Mouse (Mus musculus): ENCODE results near the gene Apol9a. TPM values are rescaled to one million over a fixed set of nuclear protein-coding genes. Genes with fewer than 3 reads are reported as not detected.

Gene Apol9a
- polyA plus RNA-seq, 1 experiment from 2014 or later: not detected

DNA sequence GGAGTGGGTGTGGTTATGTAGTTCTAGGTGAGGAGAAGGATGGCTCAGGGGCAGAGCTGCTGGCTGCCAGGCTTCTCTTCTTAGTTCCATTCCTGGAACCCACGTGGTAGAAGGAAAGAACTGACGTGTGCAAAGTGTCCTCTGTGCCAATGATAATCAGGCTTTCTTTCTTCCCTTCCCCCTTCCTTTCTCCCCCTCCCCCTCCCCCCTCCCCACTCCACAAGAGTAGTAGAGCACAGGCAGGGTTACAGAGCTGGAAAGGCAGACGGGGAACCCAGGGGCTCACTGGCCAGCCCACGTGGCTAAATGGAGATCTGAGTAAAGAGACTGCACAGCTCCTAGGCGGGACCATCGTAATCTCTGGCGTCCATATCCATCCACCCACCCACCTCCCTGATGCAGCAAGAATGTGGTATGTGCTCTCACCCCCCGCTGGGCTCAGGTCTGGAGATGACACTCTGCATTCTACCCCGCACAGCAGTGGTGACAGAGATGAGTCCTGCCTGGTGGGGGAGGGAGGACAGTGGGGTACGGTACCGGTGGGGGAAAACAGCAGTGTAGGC lies 54.6 kb downstream of the Apol9a start:
- 0 out of 2 replicates have a peak overlapping the region, but pooled peaks have one; percentile 3 for H3K9ac ChIP-seq
- peaks cover 60% of the 10 kb centered on the region for H3K4me1 ChIP-seq
- peak; percentile 38 for ATAC-seq (ENCODE audit: low FRiP score)
- no peaks in the 10 kb centered on the region for H3K27me3 ChIP-seq
- H3K4me2 ChIP-seq (replicated peaks): peak overlapping the region; percentile 29
- peak overlapping the region; percentile 24 for H3K27ac ChIP-seq
- H3K36me3 ChIP-seq: no peaks in the 10 kb centered on the region
- H3K4me3 ChIP-seq: no peak overlapping the region
- H3K9me3 ChIP-seq (replicated peaks): no peaks in the 10 kb centered on the region
- WGBS: 7% methylated on average over 10 of the region's 11 CpGs

- no peak overlapping the region for H3K4me2 ChIP-seq (replicated peaks)
- no peak overlapping the region for H3K4me3 ChIP-seq
- H3K9ac ChIP-seq: no peak overlapping the region; the same call in 1 of the 2 replicates
- WGBS: 57% methylated on average over 6 of the region's 6 CpGs
- H3K36me3 ChIP-seq: no peaks in the 10 kb centered on the region
- no peak for ATAC-seq (ENCODE audit: low FRiP score)
- H3K27ac ChIP-seq: peak overlapping the region; percentile 77
- H3K9me3 ChIP-seq (replicated peaks): no peaks in the 10 kb centered on the region
- H3K27me3 ChIP-seq: no peaks in the 10 kb centered on the region
- H3K4me1 ChIP-seq: peaks cover 60% of the 10 kb centered on the region
These were observed 55.9 kb downstream of the Apol9a start for GRCm38 (mm10) chr15:77354848-77355551.

- no peak for ATAC-seq (ENCODE audit: low FRiP score)
These were observed 56.5 kb downstream of the Apol9a start for GRCm38 (mm10) chr15:77354496-77354847.

More at GRCm38 (mm10) chr15:77354496-77354847, 56.5 kb downstream of the Apol9a start:
- no peak overlapping the region for H3K4me3 ChIP-seq
- H3K9ac ChIP-seq: no peak overlapping the region
- no peaks in the 10 kb centered on the region for H3K9me3 ChIP-seq (replicated peaks)
- no peaks in the 10 kb centered on the region for H3K27me3 ChIP-seq
- H3K4me1 ChIP-seq: peaks cover 57% of the 10 kb centered on the region
- peak overlapping the region; percentile 77 for H3K27ac ChIP-seq
- no peaks in the 10 kb centered on the region for H3K36me3 ChIP-seq
- WGBS: 37% methylated on average over 4 of the region's 4 CpGs
- no peak overlapping the region for H3K4me2 ChIP-seq (replicated peaks)

Other genes starting within 250 kb of the Apol9a start
- gene Rbfox2, start 104.1 kb downstream of the Apol9a start, polyA plus RNA-seq (2016; fragmentation: Nextera tagmentation; extraction: Ambion mirVana): 156 and 166 TPM in 2 replicates
- not detected in 2 replicates for gene Apol7a, start 12.0 kb downstream of the Apol9a start, polyA plus RNA-seq (2016; fragmentation: Nextera tagmentation; extraction: Ambion mirVana)
- gene Apol7b, start 36.4 kb upstream of the Apol9a start, polyA plus RNA-seq (2016; fragmentation: Nextera tagmentation; extraction: Ambion mirVana): not detected in 2 replicates
- not detected in 2 replicates for gene Apol10a, start 65.9 kb upstream of the Apol9a start, polyA plus RNA-seq (2016; fragmentation: Nextera tagmentation; extraction: Ambion mirVana)
- gene Apol11a, start 97.1 kb upstream of the Apol9a start, polyA plus RNA-seq (2016; fragmentation: Nextera tagmentation; extraction: Ambion mirVana): not detected in 2 replicates
- not detected in 2 replicates for gene Apol7c, start 122.2 kb upstream of the Apol9a start, polyA plus RNA-seq (2016; fragmentation: Nextera tagmentation; extraction: Ambion mirVana)
- not detected in 2 replicates for gene 1700025B11Rik, start 150.8 kb upstream of the Apol9a start, polyA plus RNA-seq (2016; fragmentation: Nextera tagmentation; extraction: Ambion mirVana)
- gene Apol10b, start 185.0 kb upstream of the Apol9a start, polyA plus RNA-seq (2016; fragmentation: Nextera tagmentation; extraction: Ambion mirVana): 0.09 and 0.21 TPM in 2 replicates
- gene Gm36245, start 188.1 kb upstream of the Apol9a start, polyA plus RNA-seq (2016; fragmentation: Nextera tagmentation; extraction: Ambion mirVana): not detected in 2 replicates
- gene Apol11b, start 232.2 kb upstream of the Apol9a start, polyA plus RNA-seq (2016; fragmentation: Nextera tagmentation; extraction: Ambion mirVana): not detected in 2 replicates